Mouse (Mus musculus) lung, adult 2 months (tissue): ENCODE measurements around the gene Plekhm2. TPM values are rescaled to one million over a fixed set of nuclear protein-coding genes. Genes with fewer than 3 reads are reported as not detected.

Source experiments
- DNase-seq: peaks from one replicate; pipeline ENCODE4 v3.0.0; 2022
- H3K4me1 ChIP-seq: fragments of 200-500 bp; 2 replicates; pipeline ENCODE4 v1.6.1; 2011; ENCODE audit warnings: low read length; ENCODE audit not compliant: control insufficient read depth, insufficient read depth
- H3K4me3 ChIP-seq: fragments of 200-500 bp; replicated peaks from 2 replicates; pipeline ENCODE3; 2011; ENCODE audit warnings: low read depth, mild to moderate bottlenecking, control low read depth, low read length; ENCODE audit errors: extremely low read depth
- CTCF ChIP-seq: fragments of 200-500 bp; IDR thresholded peaks from 2 replicates; pipeline ENCODE4 v1.5.1; 2011; ENCODE audit warnings: mild to moderate bottlenecking, low read length, control low read depth; ENCODE audit not compliant: insufficient read depth
- POLR2A ChIP-seq: fragments of 200-500 bp; IDR thresholded peaks from 2 replicates; pipeline ENCODE4 v1.6.1; 2011; ENCODE audit warnings: low read depth, mild to moderate bottlenecking, control low read depth, low read length, borderline replicate concordance; ENCODE audit errors: extremely low read depth
- WGBS: fragments of 180-500 bp; shearing (Covaris S2); methylation state at CpG from one replicate; pipeline ENCODE4 v1.1.7; 2018; 5-methylcytosine and 5-hydroxymethylcytosine counted together
- polyA plus RNA-seq: library from polyadenylated mRNA; depleted of rRNA; stranded (reverse); fragments of >200 nt; gene quantifications from 2 replicates; pipeline ENCODE4 v1.2.3, GENCODE M21; 2012

Gene Plekhm2
- polyA plus RNA-seq, 1 experiment = 52.3 TPM

DNA sequence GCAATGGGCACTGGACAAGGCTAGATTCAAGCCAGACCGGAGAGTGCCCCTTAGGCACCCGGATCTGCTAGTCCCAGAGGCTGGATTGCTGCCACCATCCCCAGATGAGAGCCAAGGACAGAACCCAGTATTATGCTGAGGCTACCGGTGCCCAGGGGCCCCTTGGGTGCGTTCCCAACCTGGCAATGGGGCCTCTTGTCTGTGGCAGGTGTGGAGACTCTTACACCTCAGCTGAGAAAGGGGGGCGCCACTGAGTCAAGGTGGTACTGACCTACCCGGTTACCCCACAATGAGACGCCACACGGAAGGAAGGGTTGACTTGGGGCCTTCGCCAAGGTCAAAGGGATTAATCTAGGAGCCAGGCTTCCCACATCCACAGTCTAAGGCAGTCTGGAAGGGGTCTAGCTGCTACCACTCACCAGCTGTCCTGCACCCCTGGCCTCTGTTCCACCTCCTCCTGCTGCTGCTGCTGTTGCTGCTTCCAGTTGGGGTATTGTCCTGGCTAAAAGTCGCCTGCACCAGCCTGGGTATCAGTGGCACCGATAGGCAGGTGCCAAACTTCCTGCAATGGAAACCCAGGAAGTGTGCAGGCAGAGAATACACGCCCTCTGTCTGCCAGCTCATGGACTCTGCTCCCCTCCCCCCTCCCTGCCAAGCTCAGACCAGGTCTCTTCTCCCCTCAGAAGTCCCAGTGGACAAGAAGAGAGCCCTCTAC lies 63.4 kb downstream of the Plekhm2 start:
- WGBS = 61% methylated on average over 12 of the region's 12 CpGs
- Histone ChIP-seq H3K4me1 (peaks cover 10% of the 10 kb centered on the region), H3K4me3 (no peak overlapping the region)
- TF ChIP-seq CTCF (no peak), POLR2A (no peak)
- DNase-seq = no peak

DNA sequence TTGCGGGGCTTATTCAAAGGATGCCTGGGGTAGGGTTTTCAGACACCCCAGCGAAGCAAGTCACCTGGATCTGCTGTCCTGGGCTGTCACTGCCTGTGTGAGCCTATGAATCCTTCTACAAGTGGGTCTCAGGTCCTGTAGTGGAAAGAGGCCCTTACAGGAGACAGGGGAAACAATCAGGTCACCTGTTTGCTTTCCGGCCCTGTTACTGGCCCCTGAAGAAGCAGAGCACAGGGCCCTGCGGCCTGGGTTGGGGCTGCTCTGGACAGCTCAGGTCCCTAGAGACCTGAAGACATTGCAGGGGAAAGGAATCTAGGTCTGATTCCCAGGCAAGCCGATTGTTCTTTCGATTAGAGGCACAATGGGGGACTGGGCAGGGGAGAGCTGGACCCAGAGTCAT lies 64.3 kb downstream of the Plekhm2 start:
- Histone ChIP-seq H3K4me3 (no peak overlapping the region), H3K4me1 (peaks cover 10% of the 10 kb centered on the region)
- TF ChIP-seq POLR2A (no peak), CTCF (no peak)
- WGBS = 64% methylated on average over 6 of the region's 6 CpGs
- no peak for DNase-seq

DNA sequence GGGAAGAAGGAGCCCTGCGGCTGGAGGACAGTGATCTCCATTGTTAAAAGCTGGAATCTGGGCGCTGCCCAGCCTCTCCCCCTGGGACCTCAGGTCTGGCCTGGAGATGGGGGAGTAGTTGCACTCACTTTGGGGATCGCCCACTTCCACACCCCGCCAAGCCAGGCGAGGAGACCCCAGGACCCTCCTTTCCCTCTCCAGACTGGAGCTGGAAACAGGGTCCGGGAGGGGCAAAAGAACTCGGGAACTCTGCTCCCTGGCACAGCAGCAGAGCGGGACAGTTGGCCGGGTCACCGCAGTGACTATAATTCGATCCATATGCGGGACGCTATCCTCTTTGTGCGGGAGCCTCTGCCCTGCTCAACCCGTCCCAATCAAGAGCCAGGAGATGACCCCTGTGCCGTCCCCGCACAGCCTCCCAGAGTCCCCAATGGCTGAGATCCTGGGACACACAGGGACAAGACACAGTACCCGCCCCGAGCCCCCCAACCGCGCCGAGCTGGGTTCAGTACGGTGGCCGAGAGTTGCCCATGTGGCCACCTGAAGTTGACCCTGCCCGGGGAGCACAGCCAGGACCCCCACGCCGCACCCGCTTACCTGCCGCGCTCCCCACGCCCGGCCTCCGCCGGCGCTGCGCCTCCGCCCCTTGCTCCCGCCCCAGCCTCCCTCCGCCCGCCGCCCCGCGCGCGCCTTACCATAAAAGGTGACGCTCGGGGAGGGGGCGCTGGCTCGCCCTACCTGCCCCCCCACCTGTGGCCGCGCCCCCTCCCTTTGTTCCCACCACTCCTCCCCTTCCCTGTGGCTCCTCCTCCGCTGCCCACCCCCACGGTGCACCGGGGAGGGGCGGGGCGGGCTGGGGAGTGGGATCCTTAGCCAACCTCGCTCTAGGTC lies 65.2 kb downstream of the Plekhm2 start:
- Histone ChIP-seq H3K4me3 (peak overlapping the region; percentile 42), H3K4me1 (peaks cover 10% of the 10 kb centered on the region)
- no peak for TF ChIP-seq POLR2A
- TF ChIP-seq CTCF = no peak
- no peak for DNase-seq
- WGBS = 4% methylated on average over 56 of the region's 57 CpGs

- no peak for DNase-seq
- H3K4me3 ChIP-seq = peak overlapping the region; percentile 42
- 6% methylated on average over 9 of the region's 9 CpGs for WGBS
- no peak for TF ChIP-seq CTCF
- no peak for TF ChIP-seq POLR2A
- peaks cover 10% of the 10 kb centered on the region for H3K4me1 ChIP-seq
Observed at GRCm38 (mm10) chr4:141598894-141599250, 65.8 kb downstream of the Plekhm2 start.

GRCm38 (mm10) chr4:141598199-141598893 lies 66.4 kb downstream of the Plekhm2 start:
- TF ChIP-seq CTCF = no peak
- 0 out of 2 replicates have a peak, but pooled peaks have one; percentile 2 for TF ChIP-seq POLR2A
- Histone ChIP-seq H3K4me3 (peak overlapping the region; percentile 42), H3K4me1 (peaks cover 10% of the 10 kb centered on the region)
- WGBS = 3% methylated on average over 19 of the region's 19 CpGs
- no peak for DNase-seq

DNA sequence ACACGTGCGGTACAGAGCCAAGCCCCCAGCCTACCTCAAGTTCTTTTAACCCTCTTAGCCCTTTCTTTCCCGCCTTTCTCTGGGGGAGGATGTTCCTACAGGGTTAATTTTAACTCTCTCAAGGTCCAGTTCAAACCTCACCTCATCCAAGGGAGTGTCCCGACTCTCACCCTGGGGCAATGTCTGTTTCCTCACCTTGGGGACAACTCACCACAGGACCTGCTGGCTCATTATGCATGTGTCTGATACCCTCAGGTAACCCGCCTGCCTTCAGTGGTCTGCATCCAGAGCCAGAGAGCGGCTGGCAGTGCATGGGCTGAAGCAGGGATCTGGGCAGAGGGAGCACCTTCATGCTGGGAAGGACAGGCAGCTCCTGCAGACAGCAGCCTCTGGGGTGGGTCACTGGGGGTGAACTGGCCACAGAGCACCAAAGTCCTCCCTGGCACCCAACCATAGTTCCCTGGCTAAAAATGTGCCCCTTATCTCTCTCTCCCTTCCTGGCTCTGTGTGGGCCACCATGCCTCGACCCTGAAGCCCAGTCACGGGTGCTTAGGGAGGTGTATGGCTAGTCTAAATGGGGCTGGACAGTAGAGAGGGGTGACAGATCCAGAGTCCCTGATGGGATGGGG lies 67.9 kb downstream of the Plekhm2 start:
- WGBS = 86% methylated on average over 8 of the region's 8 CpGs
- DNase-seq = no peak
- no peak for TF ChIP-seq POLR2A
- TF ChIP-seq CTCF = no peak
- Histone ChIP-seq H3K4me1 (peaks cover 4% of the 10 kb centered on the region), H3K4me3 (no peak overlapping the region)

DNA sequence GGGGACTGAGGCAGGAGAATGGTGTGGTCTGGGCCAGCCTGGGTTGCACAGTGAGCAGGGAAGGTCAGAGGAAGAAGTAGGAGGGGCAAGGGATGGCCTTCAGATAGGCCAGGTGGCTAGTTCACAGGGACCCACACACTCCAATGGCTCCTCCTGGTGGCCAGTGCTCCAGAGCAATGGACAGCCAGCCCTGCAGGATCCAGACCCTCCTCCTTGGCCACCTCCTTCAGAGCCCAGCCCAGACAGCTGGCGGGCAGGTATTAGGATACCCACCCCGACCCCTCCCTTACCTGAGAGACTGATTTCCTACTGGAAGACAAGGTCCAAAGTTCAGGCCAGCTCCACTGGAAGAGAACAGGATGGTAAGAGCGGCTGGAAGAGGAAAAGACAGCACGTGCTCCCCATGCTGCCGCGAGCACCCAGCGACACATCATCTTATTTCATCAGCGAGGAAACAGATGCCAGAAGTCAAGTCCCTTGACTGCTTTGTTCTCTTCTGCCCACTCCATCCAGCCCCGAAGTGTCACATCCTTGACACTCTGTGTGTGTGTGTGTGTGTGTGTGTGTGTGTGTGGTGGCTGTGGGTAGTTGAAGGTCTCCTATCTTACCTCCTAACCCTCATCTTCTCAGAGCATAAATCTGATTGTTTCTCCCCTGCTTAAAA lies 69.0 kb downstream of the Plekhm2 start:
- 68% methylated on average over 9 of the region's 9 CpGs for WGBS
- Histone ChIP-seq H3K4me1 (no peaks in the 10 kb centered on the region; the same call in 1 of the 2 replicates), H3K4me3 (no peak overlapping the region)
- DNase-seq = no peak
- no peak for TF ChIP-seq POLR2A
- TF ChIP-seq CTCF = peak; percentile 34; the same call in 1 of the 2 replicates

DNA sequence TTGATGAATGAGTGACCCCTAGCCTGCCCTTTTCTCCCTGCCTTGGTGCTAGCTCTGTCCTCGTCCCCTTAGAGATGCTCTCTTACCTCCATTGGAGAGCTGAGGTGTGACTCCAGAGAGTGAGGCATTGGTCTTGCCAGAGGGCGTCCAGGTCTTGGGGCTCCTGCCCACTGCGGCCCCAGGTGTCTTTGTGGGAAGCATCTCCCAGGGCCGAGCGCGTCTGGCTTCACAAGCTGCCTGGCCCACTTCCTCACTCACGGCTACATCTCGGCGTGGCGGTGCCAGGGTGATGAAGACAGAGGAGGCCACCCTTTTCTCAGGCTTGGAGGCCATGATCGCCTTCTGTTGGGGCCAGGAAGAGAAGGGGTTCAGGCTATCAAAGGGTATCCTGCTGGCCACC lies 69.6 kb downstream of the Plekhm2 start:
- Histone ChIP-seq H3K4me3 (no peak overlapping the region), H3K4me1 (no peaks in the 10 kb centered on the region; the same call in 1 of the 2 replicates)
- no peak for TF ChIP-seq CTCF
- TF ChIP-seq POLR2A = no peak
- WGBS = 92% methylated on average over 11 of the region's 11 CpGs
- no peak for DNase-seq
